Comparison of ENCODE assay signal across 14 mouse cellular contexts in genomic region chr15:6871621-6872359, GRCm38 (mm10). TPM values are rescaled to one million over a fixed set of nuclear protein-coding genes. Genes with fewer than 3 reads are reported as not detected.
DNase-seq lines count a peak whose midpoint lies in the region; ATAC-seq and TF ChIP-seq lines count a peak whose summit lies in the region.
"Had no signal": no experiment of that assay in that cellular context is flagged by ENCODE, and none has a peak within 500 bp of the region (broad histone marks: within the 10 kb centered on the region; RNA-seq: fewer than 3 reads in every experiment).

No protein-coding gene starts in this region.

- in situ Hi-C loops in CH12.LX (cut with MboI; ENCODE audit: low pct_ligation_motif_present, low pct_unique_long_range_greater_than_20kb, low sequenced_read_pairs) = no loop called here

- TF ChIP-seq POLR2A in CH12.LX (IDR thresholded peaks at IDR 0.05; ENCODE audit: low read depth, low read length) = no peak

- intact Hi-C loops in left cerebral cortex, adult 2 months (cut with DNase I) = no loop called here
- intact Hi-C loops in left cerebral cortex, postnatal 14 days (cut with DNase I) = no loop called here

- no peak overlapping the region for H3K4me3 ChIP-seq in heart, embryonic 11.5 days (ENCODE audit: low read depth, low read length)
- H3K4me3 ChIP-seq in left cerebral cortex, adult 2 months = peak overlapping the region; percentile 14
- H3K4me3 ChIP-seq in CH12.LX (replicated peaks in 1 of 3; ENCODE audit: low read depth in 2 of 3, low read length in 2 of 3, poor library complexity in 1 of 3) = no peak overlapping the region
- no peak overlapping the region for H3K4me3 ChIP-seq in heart, embryonic 16.5 days (ENCODE audit: low read length)
- H3K4me3 ChIP-seq: hindbrain, embryonic 13.5 days; limb, embryonic 13.5 days had no signal

- H3K4me2 ChIP-seq in heart, embryonic 11.5 days = no peak overlapping the region
- H3K4me2 ChIP-seq in CH12.LX (ENCODE audit: insufficient read depth, low read depth, poor library complexity, severe bottlenecking) = peak overlapping the region; percentile 59; the same call in 1 of the 2 replicates
- peak overlapping the region; percentile 22; the same call in 1 of the 2 replicates for H3K4me2 ChIP-seq in heart, embryonic 16.5 days (ENCODE audit: low read depth, low read length)
- H3K4me2 ChIP-seq: hindbrain, embryonic 13.5 days; limb, embryonic 13.5 days had no signal

- H3K27me3 ChIP-seq in heart, embryonic 11.5 days (ENCODE audit: control insufficient read depth, insufficient read depth, low read length) = peaks cover 10% of the 10 kb centered on the region; the same call in 1 of the 2 replicates
- peaks cover 2% of the 10 kb centered on the region for H3K27me3 ChIP-seq in CH12.LX (replicated peaks)
- H3K27me3 ChIP-seq in heart, embryonic 16.5 days (ENCODE audit: control insufficient read depth, insufficient read depth, low read length) = no peaks in the 10 kb centered on the region

- ATAC-seq in heart, embryonic 11.5 days (replicated peaks; ENCODE audit: insufficient number of reproducible peaks, low FRiP score, low TSS enrichment) = no peak
- ATAC-seq in heart, embryonic 16.5 days (replicated peaks; ENCODE audit: extremely low read depth, insufficient read depth, low FRiP score) = no peak
- ATAC-seq in erythroblast, adult 5-6 weeks (replicated peaks; ENCODE audit: low FRiP score, poor library complexity, severe bottlenecking) = no peak

- no peak for TF ChIP-seq CTCF in left cerebral cortex, adult 2 months (IDR thresholded peaks at IDR 0.05)
- TF ChIP-seq CTCF in CH12.LX (conservative IDR thresholded peaks at IDR 0.05 in 1 of 2, IDR thresholded peaks at IDR 0.05 in 1 of 2; ENCODE audit: low read depth in 2 of 2, low read length in 2 of 2) = no peak

- no peak overlapping the region for H3K9ac ChIP-seq in heart, embryonic 11.5 days (ENCODE audit: low read depth, low read length)
- no peak overlapping the region for H3K9ac ChIP-seq in CH12.LX (ENCODE audit: insufficient read depth, low read depth)
- H3K9ac ChIP-seq in heart, embryonic 16.5 days (ENCODE audit: low read length) = no peak overlapping the region
- H3K9ac ChIP-seq: hindbrain, embryonic 13.5 days; limb, embryonic 13.5 days had no signal

- H3K27ac ChIP-seq in heart, embryonic 11.5 days (ENCODE audit: low read depth, low read length) = no peak overlapping the region
- H3K27ac ChIP-seq in left cerebral cortex, adult 2 months = peak overlapping the region; percentile 45; the same call in 1 of the 2 replicates
- H3K27ac ChIP-seq in CH12.LX (ENCODE audit: insufficient read depth, low read depth) = no peak overlapping the region
- H3K27ac ChIP-seq in heart, embryonic 16.5 days (ENCODE audit: low read length) = no peak overlapping the region
- H3K27ac ChIP-seq: hindbrain, embryonic 13.5 days; limb, embryonic 13.5 days; macrophage had no signal

- DNase-seq in heart, adult 18-20 months = peak; percentile 57
- no peak for DNase-seq in left cerebral cortex, adult 2 months (ENCODE audit: extremely low spot score in 1 of 2, low spot score in 2 of 2)
- DNase-seq in left cerebral cortex, postnatal 14 days (ENCODE audit: low spot score in 2 of 2) = no peak
- no peak for DNase-seq in CH12.LX (ENCODE audit: extremely low read depth)
- DNase-seq in thymus, adult 18-20 months = no peak
- DNase-seq: cerebellum, adult 9-11 months; kidney, adult 9 months; thymus, postnatal 14 days had no signal

- TF ChIP-seq RAD21 in CH12.LX (IDR thresholded peaks at IDR 0.05; ENCODE audit: low read depth, low read length) = no peak

- peak; percentile 44; the same call in 1 of the 2 replicates for TF ChIP-seq EP300 in CH12.LX (IDR thresholded peaks at IDR 0.05; ENCODE audit: low read length)

- no peaks in the 10 kb centered on the region for H3K36me3 ChIP-seq in heart, embryonic 11.5 days (ENCODE audit: control insufficient read depth, insufficient read depth, low read length)
- no peaks in the 10 kb centered on the region for H3K36me3 ChIP-seq in CH12.LX (replicated peaks in 1 of 2; ENCODE audit: control insufficient read depth in 1 of 2, insufficient read depth in 1 of 2, low read length in 1 of 2)
- no peaks in the 10 kb centered on the region for H3K36me3 ChIP-seq in heart, embryonic 16.5 days (ENCODE audit: control insufficient read depth, insufficient read depth)
- H3K36me3 ChIP-seq: hindbrain, embryonic 13.5 days; limb, embryonic 13.5 days had no signal

- WGBS in heart, embryonic 11.5 days (ENCODE audit: insufficient replicate concordance) = 52% methylated on average over 11 of the region's 11 CpGs
- WGBS in heart, embryonic 16.5 days = 48% methylated on average over 11 of the region's 11 CpGs

- no peaks in the 10 kb centered on the region for H3K9me3 ChIP-seq in heart, embryonic 11.5 days (replicated peaks; ENCODE audit: control insufficient read depth, low read length)
- H3K9me3 ChIP-seq in CH12.LX (replicated peaks; ENCODE audit: low read length) = no peaks in the 10 kb centered on the region
- H3K9me3 ChIP-seq in heart, embryonic 16.5 days (replicated peaks; ENCODE audit: control insufficient read depth, low read length) = no peaks in the 10 kb centered on the region
- H3K9me3 ChIP-seq: hindbrain, embryonic 13.5 days; limb, embryonic 13.5 days had no signal

- dilution Hi-C loops in CH12.LX (cut with MboI; ENCODE audit: extremely low pct_ligation_motif_present, extremely low pct_unique_long_range_greater_than_20kb, low sequenced_read_pairs) = no loop called here

- no peaks in the 10 kb centered on the region for H3K79me2 ChIP-seq in CH12.LX (replicated peaks; ENCODE audit: control insufficient read depth, extremely low read depth, insufficient read depth, poor library complexity, severe bottlenecking)

- peaks cover 8% of the 10 kb centered on the region; the same call in 1 of the 2 replicates for H3K4me1 ChIP-seq in heart, embryonic 11.5 days (ENCODE audit: control insufficient read depth, insufficient read depth, low read length)
- H3K4me1 ChIP-seq in CH12.LX (ENCODE audit: control insufficient read depth in 1 of 2, insufficient read depth in 2 of 2) = peaks cover 9 to 14% of the 10 kb centered on the region in 2 experiments
- peaks cover 6% of the 10 kb centered on the region for H3K4me1 ChIP-seq in heart, embryonic 16.5 days (ENCODE audit: control insufficient read depth, insufficient read depth, low read length)

TF ChIP-seq in CH12.LX, 34 proteins besides CTCF, POLR2A, EP300 and RAD21:
- TF ChIP-seq KAT2A (IDR thresholded peaks at IDR 0.05; ENCODE audit: insufficient replicate concordance, low read length) (no peak), POLR2AphosphoS2 (IDR thresholded peaks at IDR 0.05; ENCODE audit: low read depth, low read length) (no peak), USF2 (conservative IDR thresholded peaks at IDR 0.05; ENCODE audit: low read depth, low read length) (no peak), MAZ (IDR thresholded peaks at IDR 0.05; ENCODE audit: low read depth, low read length) (no peak), ZC3H11A (IDR thresholded peaks at IDR 0.05; ENCODE audit: low read depth, low read length) (no peak), IRF4 (IDR thresholded peaks at IDR 0.05; ENCODE audit: low read depth, low read length) (peak; percentile 22; the same call in 1 of the 2 replicates), JUN (IDR thresholded peaks at IDR 0.05; ENCODE audit: insufficient read depth, low read depth, low read length) (no peak; the same call in 1 of the 2 replicates), SMC3 (IDR thresholded peaks at IDR 0.05; ENCODE audit: low read depth, low read length) (no peak), BHLHE40 (IDR thresholded peaks at IDR 0.05; ENCODE audit: low read depth, low read length) (no peak), ZMIZ1 (IDR thresholded peaks at IDR 0.05; ENCODE audit: low read depth, low read length) (no peak), ELF1 (IDR thresholded peaks at IDR 0.05; ENCODE audit: low read depth, low read length) (no peak), TBP (conservative IDR thresholded peaks at IDR 0.05; ENCODE audit: low read depth, low read length) (peak; percentile 80), HCFC1 (IDR thresholded peaks at IDR 0.05; ENCODE audit: low read depth, low read length) (no peak), E2F4 (IDR thresholded peaks at IDR 0.05; ENCODE audit: insufficient replicate concordance, low read depth, low read length) (no peak), MAX (IDR thresholded peaks at IDR 0.05; ENCODE audit: low read length) (no peak), ETS1 (conservative IDR thresholded peaks at IDR 0.05; ENCODE audit: low read depth, low read length) (no peak; the same call in 1 of the 2 replicates), NELFE (IDR thresholded peaks at IDR 0.05; ENCODE audit: low read depth, low read length) (no peak), UBTF (IDR thresholded peaks at IDR 0.05; ENCODE audit: low read depth, low read length) (peak; percentile 41; the same call in 1 of the 2 replicates), NRF1 (IDR thresholded peaks at IDR 0.05; ENCODE audit: low read depth, low read length) (no peak)

RNA-seq across cellular contexts. Expression of gene Osmr, which starts 3.0 kb away (rescaled TPM):
- 10 to 100 TPM in 1 of 2 experiments, 1 to 10 TPM in 1; 9.7 to 11.1 TPM for total RNA-seq in heart, adult 18-20 months (2021)
- 0.57 and 1.2 TPM in 2 replicates for polyA plus RNA-seq in heart, embryonic 11.5 days (2014; fragmentation: Nextera tagmentation; extraction: Ambion mirVana)
- 1 to 10 TPM; 2.5 to 3.4 TPM for total RNA-seq in left cerebral cortex, adult 2 months (2021)
- 1 to 10 TPM; 3.3 to 3.8 TPM for total RNA-seq in left cerebral cortex, postnatal 14 days (2021)
- total RNA-seq in CH12.LX (2012; rRNA removed) (not detected in 2 replicates), CH12.LX (2014; rRNA removed) (not detected in 2 replicates)
- polyA plus RNA-seq in CH12.LX (2012; ENCODE audit: insufficient read length, low read depth) = not detected in 2 replicates
- 4.6 and 4.7 TPM in 2 replicates for polyA plus RNA-seq in heart, embryonic 16.5 days (2015; fragmentation: Nextera tagmentation; extraction: Ambion mirVana)
- not detected in 2 replicates for total RNA-seq in erythroblast, adult 5-6 weeks (2015; ENCODE audit: low replicate concordance)
- total RNA-seq in erythroblast, adult 5-6 weeks (2017; ENCODE audit: low replicate concordance) = 0.14 TPM in 1 of 2 replicates, not detected in the other
- polyA plus RNA-seq: macrophage had no signal

Comparison
In these comparisons a context has a peak if more than half of its experiments do, and no peak if none do; other contexts are left out.
1. DNase-seq: peak in heart, adult 18-20 months (2 of 2); none in left cerebral cortex, adult 2 months (0 of 2), left cerebral cortex, postnatal 14 days (0 of 2), CH12.LX (single experiment) and thymus, adult 18-20 months (0 of 2).